ENCODE assay signal across 8 mouse cellular contexts in genomic region chr10:80137626-80138552, GRCm38 (mm10). TPM values are rescaled to one million over a fixed set of nuclear protein-coding genes. Genes with fewer than 3 reads are reported as not detected.
DNase-seq lines count a peak whose midpoint lies in the region; ATAC-seq and TF ChIP-seq lines count a peak whose summit lies in the region.

No protein-coding gene starts in this region.

- 11% methylated on average over 33 of the region's 33 CpGs for WGBS in spleen, adult 2 months
- 9% methylated on average over 29 of the region's 33 CpGs for WGBS in heart, embryonic 16.5 days
- WGBS in liver, embryonic 15.5 days (ENCODE audit: insufficient replicate concordance): 9% methylated on average over 33 of the region's 33 CpGs
- 5% methylated on average over 22 of the region's 33 CpGs for WGBS in stomach, postnatal 0 days

- peaks cover 62% of the 10 kb centered on the region for H3K27me3 ChIP-seq in erythroblast, embryonic 14.5 days (ENCODE audit: control insufficient read depth)
- H3K27me3 ChIP-seq in spleen, adult 2 months (ENCODE audit: control insufficient read depth, insufficient read depth, low read length): peaks cover 10% of the 10 kb centered on the region; the same call in 1 of the 2 replicates
- peaks cover 6% of the 10 kb centered on the region; the same call in 1 of the 2 replicates for H3K27me3 ChIP-seq in heart, embryonic 16.5 days (ENCODE audit: control insufficient read depth, insufficient read depth, low read length)
- peaks cover 63% of the 10 kb centered on the region for H3K27me3 ChIP-seq in liver, embryonic 15.5 days
- H3K27me3 ChIP-seq in stomach, postnatal 0 days (ENCODE audit: control insufficient read depth, insufficient read depth, low read length): no peaks in the 10 kb centered on the region

- TF ChIP-seq EP300 in stomach, postnatal 0 days (optimal IDR thresholded peaks at IDR 0.05): no peak

- peaks cover 7% of the 10 kb centered on the region for H3K9me3 ChIP-seq in erythroblast, embryonic 14.5 days (ENCODE audit: control insufficient read depth, low read length)
- H3K9me3 ChIP-seq in heart, embryonic 16.5 days (replicated peaks; ENCODE audit: control insufficient read depth, low read length): 0 out of 2 replicates have a peak, but pooled peaks cover 3% of the 10 kb centered on the region
- no peaks in the 10 kb centered on the region for H3K9me3 ChIP-seq in liver, embryonic 15.5 days (replicated peaks)
- H3K9me3 ChIP-seq in stomach, postnatal 0 days (ENCODE audit: control insufficient read depth, low read length): no peaks in the 10 kb centered on the region

- TF ChIP-seq POLR2A in spleen, adult 2 months (IDR thresholded peaks at IDR 0.05; ENCODE audit: low read depth, low read length): no peak

- H3K36me3 ChIP-seq in erythroblast, embryonic 14.5 days (ENCODE audit: control insufficient read depth): peaks cover 12% of the 10 kb centered on the region
- no peaks in the 10 kb centered on the region for H3K36me3 ChIP-seq in spleen, adult 2 months (ENCODE audit: control insufficient read depth, insufficient read depth, low read length)
- no peaks in the 10 kb centered on the region for H3K36me3 ChIP-seq in heart, embryonic 16.5 days (ENCODE audit: control insufficient read depth, insufficient read depth)
- no peaks in the 10 kb centered on the region for H3K36me3 ChIP-seq in liver, embryonic 15.5 days (replicated peaks)
- no peaks in the 10 kb centered on the region for H3K36me3 ChIP-seq in stomach, postnatal 0 days (ENCODE audit: control insufficient read depth, insufficient read depth, low read length)

- no peak for ATAC-seq in erythroblast, adult 5-6 weeks (replicated peaks; ENCODE audit: low FRiP score, poor library complexity, severe bottlenecking)
- ATAC-seq in heart, embryonic 16.5 days (replicated peaks; ENCODE audit: extremely low read depth, insufficient read depth, low FRiP score): no peak
- ATAC-seq in liver, embryonic 15.5 days (ENCODE audit: insufficient read depth): no peak
- ATAC-seq in stomach, postnatal 0 days (ENCODE audit: low FRiP score, low TSS enrichment): no peak

- no peak for DNase-seq in spleen, adult 2 months (ENCODE audit: low read depth in 1 of 2, low spot score in 2 of 2)
- no peak for DNase-seq in spleen, adult 12 weeks (ENCODE audit: low spot score)
- DNase-seq in stomach, postnatal 0 days (ENCODE audit: low spot score): peak; percentile 65
- DNase-seq in ovary, postnatal 10 days (ENCODE audit: low spot score): no peak

- TF ChIP-seq CTCF in spleen, adult 2 months (IDR thresholded peaks at IDR 0.05; ENCODE audit: extremely low read depth, insufficient read depth, insufficient read length, insufficient replicate concordance): no peak
- no peak for TF ChIP-seq CTCF in stomach, postnatal 0 days (IDR thresholded peaks at IDR 0.05; ENCODE audit: low read depth)

- peak overlapping the region; percentile 67 for H3K4me3 ChIP-seq in erythroblast, embryonic 14.5 days (replicated peaks)
- H3K4me3 ChIP-seq in spleen, adult 2 months (ENCODE audit: extremely low read depth, insufficient read depth, insufficient read length): peak overlapping the region; percentile 58; the same call in 1 of the 2 replicates
- peak overlapping the region; percentile 60 for H3K4me3 ChIP-seq in heart, embryonic 16.5 days (ENCODE audit: low read length)
- H3K4me3 ChIP-seq in liver, embryonic 15.5 days (replicated peaks): peak overlapping the region; percentile 62
- peak overlapping the region; percentile 58 for H3K4me3 ChIP-seq in stomach, postnatal 0 days (ENCODE audit: low read depth, low read length)

- H3K4me1 ChIP-seq in erythroblast, embryonic 14.5 days (ENCODE audit: control insufficient read depth): peaks cover 75% of the 10 kb centered on the region
- peaks cover 24% of the 10 kb centered on the region for H3K4me1 ChIP-seq in spleen, adult 2 months (ENCODE audit: control insufficient read depth, insufficient read depth, insufficient read length)
- H3K4me1 ChIP-seq in heart, embryonic 16.5 days (ENCODE audit: control insufficient read depth, insufficient read depth, low read length): peaks cover 37% of the 10 kb centered on the region
- peaks cover 76% of the 10 kb centered on the region for H3K4me1 ChIP-seq in liver, embryonic 15.5 days (replicated peaks)
- peaks cover 5% of the 10 kb centered on the region; the same call in 1 of the 2 replicates for H3K4me1 ChIP-seq in stomach, postnatal 0 days (replicated peaks; ENCODE audit: control insufficient read depth, insufficient read depth)

- peak overlapping the region; percentile 43 for H3K9ac ChIP-seq in heart, embryonic 16.5 days (ENCODE audit: low read length)
- H3K9ac ChIP-seq in liver, embryonic 15.5 days: peak overlapping the region; percentile 51; the same call in 1 of the 2 replicates
- H3K9ac ChIP-seq in stomach, postnatal 0 days (ENCODE audit: low read length): peak overlapping the region; percentile 68; the same call in 1 of the 2 replicates

- no peak overlapping the region for H3K27ac ChIP-seq in spleen, adult 2 months (ENCODE audit: insufficient read depth, low read length)
- H3K27ac ChIP-seq in heart, embryonic 16.5 days (ENCODE audit: low read length): no peak overlapping the region
- H3K27ac ChIP-seq in liver, embryonic 15.5 days (replicated peaks): no peak overlapping the region
- H3K27ac ChIP-seq in stomach, postnatal 0 days (replicated peaks): peak overlapping the region; percentile 76

- H3K4me2 ChIP-seq in heart, embryonic 16.5 days (ENCODE audit: low read depth, low read length): peak overlapping the region; percentile 85
- peak overlapping the region; percentile 96 for H3K4me2 ChIP-seq in liver, embryonic 15.5 days
- H3K4me2 ChIP-seq in stomach, postnatal 0 days (replicated peaks; ENCODE audit: low read depth): peak overlapping the region; percentile 96

RNA-seq across cellular contexts. Expression of gene Atp5d, which starts 0.5 kb away (rescaled TPM):
- 139 and 144 TPM in 2 replicates for polyA plus RNA-seq in erythroblast, embryonic 14.5 days (2012)
- total RNA-seq in erythroblast, adult 5-6 weeks (2015; ENCODE audit: low replicate concordance): 43.3 and 48.8 TPM in 2 replicates
- 12.1 and 17.3 TPM in 2 replicates for total RNA-seq in erythroblast, adult 5-6 weeks (2017; ENCODE audit: low replicate concordance)
- 592 and 782 TPM in 2 replicates for polyA plus RNA-seq in spleen, adult 2 months (2012; rRNA removed)
- 1,107 and 1,132 TPM in 2 replicates for polyA plus RNA-seq in heart, embryonic 16.5 days (2015; fragmentation: Nextera tagmentation; extraction: Ambion mirVana)
- 291 and 300 TPM in 2 replicates for polyA plus RNA-seq in liver, embryonic 15.5 days (2015; fragmentation: Nextera tagmentation; extraction: Ambion mirVana)
- polyA plus RNA-seq in stomach, postnatal 0 days (2015; fragmentation: Nextera tagmentation; extraction: Ambion mirVana): 679 and 705 TPM in 2 replicates

RNA-seq across cellular contexts. Expression of gene Cbarp, which starts 2.7 kb away (rescaled TPM):
- polyA plus RNA-seq in erythroblast, embryonic 14.5 days (2012): 0.15 and 0.52 TPM in 2 replicates
- not detected in 2 replicates for total RNA-seq in erythroblast, adult 5-6 weeks (2015; ENCODE audit: low replicate concordance)
- total RNA-seq in erythroblast, adult 5-6 weeks (2017; ENCODE audit: low replicate concordance): not detected in 2 replicates
- polyA plus RNA-seq in spleen, adult 2 months (2012; rRNA removed): 11.9 and 13.4 TPM in 2 replicates
- polyA plus RNA-seq in heart, embryonic 16.5 days (2015; fragmentation: Nextera tagmentation; extraction: Ambion mirVana): 2.5 TPM in 2 replicates
- 0.35 and 0.51 TPM in 2 replicates for polyA plus RNA-seq in liver, embryonic 15.5 days (2015; fragmentation: Nextera tagmentation; extraction: Ambion mirVana)
- polyA plus RNA-seq in stomach, postnatal 0 days (2015; fragmentation: Nextera tagmentation; extraction: Ambion mirVana): 4.2 and 4.3 TPM in 2 replicates

RNA-seq across cellular contexts. Expression of gene Midn, which starts 10.2 kb away (rescaled TPM):
- polyA plus RNA-seq in erythroblast, embryonic 14.5 days (2012): 7.0 and 9.3 TPM in 2 replicates
- total RNA-seq in erythroblast, adult 5-6 weeks (2015; ENCODE audit: low replicate concordance): 5.0 and 7.7 TPM in 2 replicates
- 3.9 and 7.4 TPM in 2 replicates for total RNA-seq in erythroblast, adult 5-6 weeks (2017; ENCODE audit: low replicate concordance)
- 128 and 157 TPM in 2 replicates for polyA plus RNA-seq in spleen, adult 2 months (2012; rRNA removed)
- 10.3 and 13.0 TPM in 2 replicates for polyA plus RNA-seq in heart, embryonic 16.5 days (2015; fragmentation: Nextera tagmentation; extraction: Ambion mirVana)
- polyA plus RNA-seq in liver, embryonic 15.5 days (2015; fragmentation: Nextera tagmentation; extraction: Ambion mirVana): 2.9 and 3.1 TPM in 2 replicates
- 8.5 and 9.6 TPM in 2 replicates for polyA plus RNA-seq in stomach, postnatal 0 days (2015; fragmentation: Nextera tagmentation; extraction: Ambion mirVana)

RNA-seq across cellular contexts. Expression of gene Stk11, which starts 22.3 kb away (rescaled TPM):
- polyA plus RNA-seq in erythroblast, embryonic 14.5 days (2012): 69.2 and 71.6 TPM in 2 replicates
- 47.7 and 60.0 TPM in 2 replicates for total RNA-seq in erythroblast, adult 5-6 weeks (2015; ENCODE audit: low replicate concordance)
- total RNA-seq in erythroblast, adult 5-6 weeks (2017; ENCODE audit: low replicate concordance): 152 and 195 TPM in 2 replicates
- 120 and 144 TPM in 2 replicates for polyA plus RNA-seq in spleen, adult 2 months (2012; rRNA removed)
- 13.8 and 15.3 TPM in 2 replicates for polyA plus RNA-seq in heart, embryonic 16.5 days (2015; fragmentation: Nextera tagmentation; extraction: Ambion mirVana)
- polyA plus RNA-seq in liver, embryonic 15.5 days (2015; fragmentation: Nextera tagmentation; extraction: Ambion mirVana): 16.4 and 21.8 TPM in 2 replicates
- polyA plus RNA-seq in stomach, postnatal 0 days (2015; fragmentation: Nextera tagmentation; extraction: Ambion mirVana): 10.3 and 11.2 TPM in 2 replicates

RNA-seq across cellular contexts. Expression of gene Cirbp, which starts 27.9 kb away (rescaled TPM):
- polyA plus RNA-seq in erythroblast, embryonic 14.5 days (2012): 3.9 and 4.3 TPM in 2 replicates
- total RNA-seq in erythroblast, adult 5-6 weeks (2015; ENCODE audit: low replicate concordance): 3.6 and 3.7 TPM in 2 replicates
- total RNA-seq in erythroblast, adult 5-6 weeks (2017; ENCODE audit: low replicate concordance): 14.6 and 16.3 TPM in 2 replicates
- 144 and 151 TPM in 2 replicates for polyA plus RNA-seq in spleen, adult 2 months (2012; rRNA removed)
- polyA plus RNA-seq in heart, embryonic 16.5 days (2015; fragmentation: Nextera tagmentation; extraction: Ambion mirVana): 85.3 and 87.6 TPM in 2 replicates
- polyA plus RNA-seq in liver, embryonic 15.5 days (2015; fragmentation: Nextera tagmentation; extraction: Ambion mirVana): 13.1 and 17.0 TPM in 2 replicates
- polyA plus RNA-seq in stomach, postnatal 0 days (2015; fragmentation: Nextera tagmentation; extraction: Ambion mirVana): 237 and 244 TPM in 2 replicates
